Mouse (Mus musculus) ovary, postnatal 36 days (tissue): ENCODE results near the gene Tfap2c.

Experiments
- DNase-seq: peaks from one replicate; pipeline ENCODE4 v3.0.0; 2022; ENCODE audit warnings: low spot score, mixed read lengths

Gene Tfap2c

GRCm38 (mm10) chr2:172549371-172550155, at the start of gene Tfap2c:
Tfap2c (plus strand) TSS chr2:172549593.
- DNase-seq, result peak; percentile 33

GRCm38 (mm10) chr2:172500752-172501316, 48.6 kb upstream of the Tfap2c start:
- DNase-seq, result no peak

- DNase-seq, result no peak
These were observed 48.1 kb upstream of the Tfap2c start for GRCm38 (mm10) chr2:172501341-172501740.

GRCm38 (mm10) chr2:172502168-172502567, 47.2 kb upstream of the Tfap2c start:
- DNase-seq, result no peak

GRCm38 (mm10) chr2:172506121-172506520, 43.3 kb upstream of the Tfap2c start:
- DNase-seq, result no peak

GRCm38 (mm10) chr2:172510056-172510712, 39.2 kb upstream of the Tfap2c start:
- DNase-seq, result no peak

- no peak for DNase-seq
These were observed 38.5 kb upstream of the Tfap2c start for GRCm38 (mm10) chr2:172510899-172511298.

- DNase-seq, result no peak
These were observed 32.9 kb upstream of the Tfap2c start for GRCm38 (mm10) chr2:172516407-172516992.

GRCm38 (mm10) chr2:172520616-172521371, 28.6 kb upstream of the Tfap2c start:
- DNase-seq, result no peak

GRCm38 (mm10) chr2:172522528-172522927, 26.9 kb upstream of the Tfap2c start:
- no peak for DNase-seq

- no peak for DNase-seq
These were observed 22.2 kb upstream of the Tfap2c start for GRCm38 (mm10) chr2:172527175-172527574.

GRCm38 (mm10) chr2:172543987-172544386, 5.4 kb upstream of the Tfap2c start:
- DNase-seq, result no peak

GRCm38 (mm10) chr2:172544601-172545127, 4.7 kb upstream of the Tfap2c start:
- DNase-seq, result no peak

GRCm38 (mm10) chr2:172545592-172546235, 3.7 kb upstream of the Tfap2c start:
- DNase-seq, result no peak

- DNase-seq, result no peak
These were observed 2.8 kb upstream of the Tfap2c start for GRCm38 (mm10) chr2:172546551-172546950.

- peak; percentile 27 for DNase-seq
These were observed 2.3 kb upstream of the Tfap2c start for GRCm38 (mm10) chr2:172547116-172547515.

- no peak for DNase-seq
These were observed 1.4 kb upstream of the Tfap2c start for GRCm38 (mm10) chr2:172547807-172548586.

- no peak for DNase-seq
These were observed 629 bp upstream of the Tfap2c start for GRCm38 (mm10) chr2:172548672-172549255.

GRCm38 (mm10) chr2:172550364-172551080, 1.1 kb downstream of the Tfap2c start:
- DNase-seq, result peak; percentile 57
